Mouse (Mus musculus) hindlimb bud, embryonic 11.5 days (tissue): ENCODE measurements around the gene Igfn1.

Experiments used
- DNase-seq: peaks from one replicate; pipeline ENCODE4 v3.0.0-alpha.2; 2012; ENCODE audit warnings: low read depth, low spot score; ENCODE audit errors: extremely low spot score

The Igfn1 gene

GRCm38 (mm10) chr1:136008159-136008533, 2.0 kb upstream of the Igfn1 start:
- no peak for DNase-seq

DNA sequence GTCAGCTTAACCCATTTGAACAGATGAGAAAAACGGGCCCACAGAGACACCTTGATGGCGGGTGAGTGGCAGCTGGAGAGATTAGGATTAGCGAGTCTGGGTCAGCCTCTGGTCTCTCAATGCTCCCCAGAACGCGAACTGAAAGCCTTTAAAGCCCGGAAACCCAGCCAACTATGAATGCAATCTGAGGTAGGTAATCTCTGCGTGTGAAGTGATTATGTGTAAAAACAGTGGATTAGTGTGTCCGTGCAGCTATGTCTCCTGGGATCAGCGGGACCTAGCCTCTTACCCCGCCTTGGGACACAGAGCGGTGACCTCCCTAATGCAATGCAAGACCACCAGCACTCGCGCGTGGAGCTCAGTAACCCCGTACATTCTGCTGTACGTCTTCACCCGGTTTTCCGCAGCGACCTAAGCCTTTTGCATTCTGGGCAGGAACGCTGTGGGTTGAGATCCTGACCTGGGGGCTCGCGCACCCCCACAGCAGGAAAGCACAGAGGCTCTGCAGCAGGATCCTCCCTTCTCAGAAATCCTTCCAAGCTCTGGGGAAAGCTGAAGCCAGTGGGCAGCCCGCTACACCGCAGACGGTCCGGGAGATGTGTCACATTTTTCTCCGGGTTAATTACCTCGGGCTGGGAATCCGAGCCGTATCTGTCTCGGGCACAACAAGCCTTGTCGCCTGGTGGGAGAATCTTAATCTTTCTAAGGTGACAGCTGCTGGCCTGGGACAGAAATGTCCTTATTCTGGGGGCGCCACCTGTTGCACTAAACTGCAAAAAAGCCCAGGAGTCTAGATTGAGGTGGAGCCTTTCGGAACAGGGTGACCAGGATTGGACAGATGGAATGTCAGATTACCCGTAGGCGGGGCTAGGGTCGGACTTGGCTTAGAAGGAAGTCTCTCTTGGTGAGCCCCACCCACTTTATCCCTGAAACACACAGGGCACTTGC, 1.3 kb upstream of the Igfn1 start, which contains the start of gene Tmem9:
Gene Tmem9 (plus strand): TSS at position 940 of the 948 bp plus-strand sequence.
- peak; percentile 56 for DNase-seq

GRCm38 (mm10) chr1:136001438-136001837, 4.7 kb downstream of the Igfn1 start:
- DNase-seq = no peak

GRCm38 (mm10) chr1:135999720-136000287, 6.3 kb downstream of the Igfn1 start:
- DNase-seq = no peak

- DNase-seq = no peak
Measured at GRCm38 (mm10) chr1:135997537-135997936, 8.6 kb downstream of the Igfn1 start.

DNA sequence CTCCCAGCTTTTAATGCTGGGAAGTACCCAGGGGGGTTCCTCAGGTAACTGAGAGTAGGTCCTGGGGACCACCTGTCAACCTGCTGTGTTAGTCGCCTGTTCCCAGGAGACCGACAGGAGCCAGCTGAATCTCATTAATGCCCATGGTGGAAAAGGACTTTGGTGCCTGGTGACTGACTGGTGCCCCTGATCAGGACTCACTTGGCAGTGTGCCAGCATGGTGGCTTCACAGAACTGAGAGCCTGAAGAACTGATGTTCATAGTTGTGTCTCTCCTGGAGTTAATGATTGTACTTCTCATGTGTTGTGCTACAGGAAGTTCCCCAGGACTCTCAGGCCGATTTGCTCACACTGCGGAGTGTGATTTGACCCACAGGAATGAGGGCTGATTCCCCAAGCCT, 12.7 kb downstream of the Igfn1 start:
- no peak for DNase-seq

DNA sequence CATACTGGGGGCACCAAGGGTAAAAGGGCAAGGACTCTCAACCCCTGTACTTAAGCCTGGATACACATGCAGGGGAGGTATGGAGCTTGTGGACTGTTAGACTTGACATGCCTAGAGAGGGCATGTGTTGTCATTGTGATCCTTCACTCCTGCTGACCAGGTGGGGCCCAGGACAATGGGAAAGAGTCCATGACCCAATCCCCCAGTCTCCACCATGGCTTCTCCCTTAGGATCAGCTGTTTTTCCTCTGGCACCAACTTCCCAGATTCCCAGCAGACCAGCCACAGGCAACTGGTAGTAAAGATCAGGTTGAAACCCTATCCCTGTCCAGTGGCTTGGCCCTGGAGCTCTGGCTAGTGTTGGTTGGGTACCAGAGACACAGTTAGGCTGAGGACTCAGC, 16.3 kb downstream of the Igfn1 start:
- no peak for DNase-seq

GRCm38 (mm10) chr1:135984105-135984504, 22.0 kb downstream of the Igfn1 start:
- DNase-seq = no peak

DNA sequence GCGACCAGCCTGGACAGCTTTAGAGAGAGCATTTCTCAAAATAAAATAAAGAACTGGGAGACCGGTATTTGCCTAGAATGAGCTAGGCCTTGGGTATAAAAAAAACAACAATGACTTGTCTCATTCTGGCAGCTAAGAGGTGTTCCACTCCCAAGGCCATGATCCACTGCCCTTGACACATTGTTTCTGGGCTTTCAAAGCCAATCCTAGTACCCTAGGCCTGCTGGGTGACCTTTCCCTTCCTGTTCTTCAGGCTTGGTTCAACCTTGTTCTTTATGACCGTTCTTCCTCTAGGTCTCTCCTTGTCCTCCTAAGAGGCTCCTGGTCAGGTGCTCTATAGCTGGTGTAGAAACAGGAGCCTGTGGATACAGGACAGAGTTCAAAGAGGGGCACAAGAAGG, 33.6 kb downstream of the Igfn1 start:
- DNase-seq = no peak

- no peak for DNase-seq
Measured at GRCm38 (mm10) chr1:135970486-135970885, 35.7 kb downstream of the Igfn1 start.

DNA sequence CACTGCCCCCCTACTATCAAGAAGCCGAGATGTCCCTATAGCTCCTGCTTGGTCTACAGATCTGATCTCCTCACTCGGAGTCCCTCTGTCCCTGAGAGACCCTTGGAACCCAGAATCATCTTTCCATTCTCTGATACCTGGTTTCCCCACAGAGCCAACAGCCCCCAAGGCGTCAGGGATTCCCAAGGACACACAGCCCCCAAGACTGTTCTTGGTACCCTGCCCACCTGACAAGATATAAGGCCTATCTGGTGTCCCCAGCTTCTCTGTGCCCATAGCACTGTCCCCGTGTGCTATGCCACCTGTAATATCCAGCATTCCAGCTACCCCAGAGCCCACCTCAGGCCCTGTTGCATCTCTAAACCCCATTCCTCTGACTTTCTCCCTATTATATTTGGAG, 38.4 kb downstream of the Igfn1 start:
- no peak for DNase-seq

DNA sequence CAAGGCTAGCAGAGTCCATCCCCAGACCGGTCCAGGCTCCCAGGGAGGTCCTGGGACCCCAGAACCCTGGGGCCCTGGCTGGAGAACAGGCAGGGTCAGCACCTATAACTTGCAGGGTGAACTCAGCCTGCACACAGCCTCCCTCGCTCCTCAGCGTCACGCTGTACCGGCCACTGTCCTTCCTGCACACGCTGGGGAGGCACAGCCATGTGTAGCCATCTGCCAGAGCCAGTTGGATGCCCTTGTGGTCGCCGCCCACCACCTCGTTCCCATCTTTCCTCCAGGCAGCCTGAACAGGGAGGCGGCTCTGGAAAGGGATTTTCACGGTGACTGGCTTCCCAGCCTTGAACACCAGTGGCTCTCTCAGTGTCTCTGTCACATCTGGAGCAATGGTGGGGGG, 41.6 kb downstream of the Igfn1 start:
- no peak for DNase-seq

DNA sequence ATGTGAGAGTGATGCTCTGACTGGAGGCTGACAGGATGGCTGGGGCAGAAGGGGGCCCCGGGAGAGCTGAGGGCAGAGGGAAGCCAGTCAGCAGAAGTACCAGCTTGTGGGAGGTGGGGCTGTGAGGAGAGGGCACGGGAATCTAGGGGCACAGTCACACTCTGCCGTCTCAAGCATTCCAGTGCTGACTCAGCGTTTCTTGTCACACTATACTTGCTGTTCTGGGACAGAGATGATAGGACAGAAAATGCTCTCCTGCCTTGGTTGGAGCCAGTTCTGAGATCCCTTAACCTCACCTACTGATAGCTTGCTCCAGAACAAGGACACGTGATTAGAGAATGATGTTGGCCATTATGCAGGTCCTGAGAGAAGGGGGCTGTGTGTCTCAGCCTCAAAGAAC, 43.0 kb downstream of the Igfn1 start:
- no peak for DNase-seq

DNA sequence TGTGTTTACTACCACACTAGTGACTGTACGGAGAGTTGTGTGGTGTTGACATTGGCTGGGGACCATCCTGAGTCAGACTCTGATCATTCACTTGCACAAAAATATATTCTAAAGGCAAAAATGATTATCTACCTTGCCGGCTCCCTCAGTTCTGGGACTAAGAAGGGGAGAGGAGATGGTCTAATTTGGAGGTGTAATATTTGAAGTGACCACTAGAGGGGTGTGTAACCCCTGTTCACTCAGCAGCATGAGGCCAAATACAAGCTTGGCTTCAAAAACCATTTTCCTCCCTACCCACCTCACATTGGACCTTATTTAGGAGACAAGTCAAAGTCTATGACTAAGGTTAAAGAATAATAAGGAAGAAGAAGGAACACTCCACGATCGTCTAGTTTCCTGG, 47.7 kb downstream of the Igfn1 start:
- DNase-seq = peak; percentile 54

DNA sequence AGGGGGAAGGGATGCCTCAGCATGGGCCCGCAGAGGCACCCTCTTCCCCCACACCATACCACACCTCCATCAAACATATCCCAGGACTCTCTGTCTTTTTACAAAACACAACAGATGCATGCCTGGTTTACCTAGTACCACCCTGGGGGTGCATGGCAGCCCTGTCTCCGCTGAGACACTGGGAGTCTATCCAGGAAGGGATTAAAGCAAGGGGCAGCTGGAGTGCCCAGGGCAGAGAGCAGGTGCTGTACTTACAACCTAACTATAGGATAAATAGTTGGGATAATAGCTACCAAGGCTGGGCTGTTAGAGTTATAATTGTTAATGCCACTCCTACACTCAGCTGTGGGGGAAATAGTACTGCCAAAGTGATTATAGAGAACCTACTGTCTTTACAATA, 57.3 kb downstream of the Igfn1 start:
- no peak for DNase-seq

GRCm38 (mm10) chr1:135946247-135946646, 59.9 kb downstream of the Igfn1 start:
- no peak for DNase-seq

GRCm38 (mm10) chr1:135945711-135946110, 60.4 kb downstream of the Igfn1 start:
- DNase-seq = peak; percentile 50

DNA sequence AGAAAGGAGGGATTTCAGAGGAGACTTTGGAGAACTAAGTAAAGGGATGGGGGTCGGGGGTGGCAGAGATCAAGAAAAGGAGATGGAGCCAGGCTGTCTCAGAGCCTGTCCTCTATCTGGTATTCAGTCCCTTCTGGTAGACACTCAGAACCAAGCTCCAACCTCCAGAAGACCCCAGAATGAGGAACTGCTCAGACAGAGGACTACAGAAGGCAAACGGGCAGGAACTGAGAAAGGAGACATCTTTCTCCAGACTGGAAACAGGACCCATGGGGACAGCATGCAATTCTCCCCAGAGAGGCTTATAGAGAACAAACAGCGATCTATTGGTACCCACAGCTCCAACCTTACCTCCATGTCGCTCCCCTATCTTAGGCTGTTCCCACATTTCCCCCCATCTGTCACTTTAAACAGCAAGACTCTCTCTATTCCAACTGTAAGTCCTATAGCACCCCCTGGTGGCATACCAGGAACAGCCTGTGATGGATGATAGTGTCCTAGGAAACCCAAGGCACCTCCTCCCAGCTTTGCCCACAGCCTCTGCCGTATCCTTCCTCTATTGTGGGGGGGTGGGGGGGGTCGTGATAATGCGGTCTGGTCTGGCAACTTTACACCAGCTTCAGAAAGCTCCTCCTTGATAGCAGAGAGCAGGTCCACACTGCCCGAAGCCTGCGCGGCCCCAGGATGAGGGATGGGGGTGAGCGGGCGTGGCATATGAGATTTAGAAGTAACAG, 61.4 kb downstream of the Igfn1 start:
- DNase-seq = peak; percentile 72

GRCm38 (mm10) chr1:135943713-135944112, 62.4 kb downstream of the Igfn1 start:
- DNase-seq = no peak

- DNase-seq = no peak
Measured at GRCm38 (mm10) chr1:135942116-135942515, 64.0 kb downstream of the Igfn1 start.

DNA sequence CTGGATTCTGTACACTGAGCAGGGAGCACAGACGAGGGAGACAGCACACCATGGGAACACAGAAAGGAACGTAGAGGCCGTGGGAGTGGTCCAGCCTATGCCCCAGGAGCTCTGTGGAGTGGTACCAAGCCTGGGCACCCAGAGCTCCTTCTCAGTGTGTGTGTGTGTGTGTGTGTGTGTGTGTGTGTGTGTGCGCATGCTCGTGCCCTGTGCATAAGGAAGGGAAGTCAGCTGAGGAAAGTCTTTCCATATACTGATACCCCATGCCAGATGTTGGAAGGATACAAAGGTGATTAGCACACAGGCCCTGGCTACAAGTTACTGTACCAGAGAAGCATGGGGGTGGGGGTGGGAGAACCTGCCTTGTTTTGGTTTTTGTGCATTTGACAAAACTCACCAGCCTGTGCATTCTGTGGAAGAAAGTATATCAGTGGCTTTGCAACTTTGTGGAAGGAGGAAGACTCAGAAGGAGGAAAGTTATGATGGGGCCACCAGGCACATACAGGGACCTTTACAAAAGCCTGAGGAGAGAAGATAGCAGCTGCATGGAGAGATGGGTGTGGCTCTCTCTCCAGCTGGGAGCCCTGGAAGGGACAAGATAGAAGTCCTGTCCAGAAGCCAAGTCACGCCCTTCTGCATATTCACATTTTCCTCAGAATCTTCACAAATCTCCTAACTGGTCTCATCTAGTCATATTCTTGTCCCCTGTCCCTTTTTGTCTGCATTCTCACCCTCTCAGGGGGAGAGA, 64.7 kb downstream of the Igfn1 start:
- DNase-seq = no peak
